Mouse (Mus musculus): ENCODE results near the gene Bpifa5. TPM values are rescaled to one million over a fixed set of nuclear protein-coding genes. Genes with fewer than 3 reads are reported as not detected.

Bpifa5 gene
- total and polyA plus RNA-seq, 2 experiments from 2014 or later: not detected

GRCm38 (mm10) chr2:154187468-154187867, 25.1 kb downstream of the Bpifa5 start:
- H3K4me3 ChIP-seq (ENCODE audit: low read depth, low read length): no peak overlapping the region
- H3K27me3 ChIP-seq (ENCODE audit: insufficient read depth, low read length): no peaks in the 10 kb centered on the region
- H3K9me3 ChIP-seq (ENCODE audit: low read length): no peaks in the 10 kb centered on the region
- no peaks in the 10 kb centered on the region for H3K36me3 ChIP-seq (ENCODE audit: insufficient read depth)
- WGBS: 48% methylated on average over 5 of the region's 5 CpGs
- no peaks in the 10 kb centered on the region for H3K4me1 ChIP-seq (ENCODE audit: insufficient read depth)
- H3K27ac ChIP-seq (ENCODE audit: low read depth, low read length): no peak overlapping the region
- DNase-seq (no peak), ATAC-seq (no peak)
- TF ChIP-seq CTCF (IDR thresholded peaks at IDR 0.05; ENCODE audit: low read depth): peak; percentile 38
- no peak overlapping the region for H3K9ac ChIP-seq
- no peak overlapping the region for H3K4me2 ChIP-seq (ENCODE audit: low read depth)

- Histone ChIP-seq H3K4me1 (ENCODE audit: insufficient read depth) (no peaks in the 10 kb centered on the region), H3K27me3 (ENCODE audit: insufficient read depth, low read length) (no peaks in the 10 kb centered on the region), H3K9me3 (ENCODE audit: low read length) (no peaks in the 10 kb centered on the region), H3K36me3 (ENCODE audit: insufficient read depth) (no peaks in the 10 kb centered on the region), H3K4me2 (ENCODE audit: low read depth) (no peak overlapping the region), H3K4me3 (ENCODE audit: low read depth, low read length) (no peak overlapping the region), H3K27ac (ENCODE audit: low read depth, low read length) (no peak overlapping the region), H3K9ac (no peak overlapping the region)
- WGBS: 85% methylated on average over 7 of the region's 7 CpGs
- ATAC-seq: no peak
- no peak for DNase-seq
- no peak for TF ChIP-seq CTCF (IDR thresholded peaks at IDR 0.05; ENCODE audit: low read depth)
These were observed 27.5 kb downstream of the Bpifa5 start for GRCm38 (mm10) chr2:154189877-154190434.

DNA sequence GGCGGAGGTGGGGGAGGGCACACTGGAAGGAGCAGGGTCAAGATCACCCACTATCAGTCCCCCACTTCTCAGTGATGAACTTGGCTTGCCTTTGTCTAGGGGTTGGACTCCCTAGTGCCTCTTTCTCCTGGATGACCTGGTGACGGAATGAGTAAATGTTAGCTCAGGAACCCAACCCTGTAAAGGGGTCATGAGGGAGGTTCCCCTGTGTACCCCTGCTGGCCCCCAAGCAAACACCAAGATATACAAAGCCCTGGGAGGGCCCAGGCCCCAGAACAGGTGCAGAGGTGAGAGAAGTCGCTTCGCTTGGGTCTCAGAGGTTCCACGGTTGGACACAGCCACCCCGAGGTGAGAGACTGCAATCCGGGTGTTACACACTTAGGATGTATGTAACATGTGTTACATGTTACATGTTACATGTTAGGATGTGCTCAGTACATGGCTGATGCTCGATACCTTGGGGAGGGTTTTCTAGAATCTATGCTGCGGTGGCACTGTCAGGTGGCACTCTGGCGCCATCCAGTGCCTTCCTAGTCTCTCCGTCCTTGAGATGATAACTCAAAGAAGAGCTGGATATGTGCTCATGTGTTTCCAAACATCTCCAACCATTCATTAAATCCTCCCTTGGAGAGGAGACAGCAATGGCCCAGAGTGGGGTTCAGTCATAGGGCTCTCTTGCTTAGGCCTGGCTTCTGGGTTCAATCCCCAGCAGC, 28.3 kb downstream of the Bpifa5 start, which contains the start of gene Bpifb1:
TSS of gene Bpifb1 (plus strand) at position 273 of the 713 bp plus-strand sequence.
- DNase-seq (peak; percentile 16), ATAC-seq (no peak)
- Histone ChIP-seq H3K4me2 (ENCODE audit: low read depth) (no peak within 1 kb of the TSS), H3K36me3 (ENCODE audit: insufficient read depth) (no peaks in the 10 kb centered on the region), H3K27me3 (ENCODE audit: insufficient read depth, low read length) (no peaks in the 10 kb centered on the region), H3K9me3 (ENCODE audit: low read length) (no peaks in the 10 kb centered on the region), H3K27ac (ENCODE audit: low read depth, low read length) (no peak within 1 kb of the TSS), H3K4me3 (ENCODE audit: low read depth, low read length) (no peak within 1 kb of the TSS), H3K4me1 (ENCODE audit: insufficient read depth) (no peaks in the 10 kb centered on the region), H3K9ac (no peak within 1 kb of the TSS)
- WGBS: 85% methylated on average over 11 of the region's 11 CpGs
- TF ChIP-seq CTCF (IDR thresholded peaks at IDR 0.05; ENCODE audit: low read depth): peak; percentile 46

- Histone ChIP-seq H3K36me3 (ENCODE audit: insufficient read depth) (no peaks in the 10 kb centered on the region), H3K4me1 (ENCODE audit: insufficient read depth) (no peaks in the 10 kb centered on the region), H3K4me3 (ENCODE audit: low read depth, low read length) (no peak overlapping the region), H3K9ac (no peak overlapping the region), H3K27me3 (ENCODE audit: insufficient read depth, low read length) (no peaks in the 10 kb centered on the region), H3K27ac (ENCODE audit: low read depth, low read length) (no peak overlapping the region), H3K4me2 (ENCODE audit: low read depth) (no peak overlapping the region), H3K9me3 (ENCODE audit: low read length) (no peaks in the 10 kb centered on the region)
- no peak for DNase-seq
- ATAC-seq: no peak
- no peak for TF ChIP-seq CTCF (IDR thresholded peaks at IDR 0.05; ENCODE audit: low read depth)
- WGBS: 73% methylated on average over 2 of the region's 2 CpGs
These were observed 29.7 kb downstream of the Bpifa5 start for GRCm38 (mm10) chr2:154192141-154192540.

DNA sequence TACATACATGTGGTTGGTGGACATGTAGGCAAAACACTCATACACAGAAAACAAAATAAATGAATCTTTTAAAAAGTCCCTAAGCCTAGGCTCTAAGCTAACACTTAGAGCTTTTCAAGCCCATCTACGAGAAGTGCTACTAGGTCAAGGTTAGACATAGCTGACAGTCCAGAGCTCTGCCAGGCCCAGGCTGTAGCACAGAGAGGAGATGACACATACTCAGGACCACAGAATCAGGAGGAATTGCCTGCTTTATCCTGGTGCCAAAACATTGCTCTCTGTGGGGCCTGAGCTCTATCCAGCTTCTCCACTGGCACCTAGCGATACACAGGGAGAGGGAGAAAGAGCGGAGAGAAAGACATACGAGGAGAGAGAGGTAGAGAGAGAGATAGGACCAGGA, 30.7 kb downstream of the Bpifa5 start:
- no peaks in the 10 kb centered on the region for H3K27me3 ChIP-seq (ENCODE audit: insufficient read depth, low read length)
- H3K4me2 ChIP-seq (ENCODE audit: low read depth): no peak overlapping the region
- no peaks in the 10 kb centered on the region for H3K36me3 ChIP-seq (ENCODE audit: insufficient read depth)
- no peak overlapping the region for H3K27ac ChIP-seq (ENCODE audit: low read depth, low read length)
- DNase-seq (no peak), ATAC-seq (no peak)
- H3K4me1 ChIP-seq (ENCODE audit: insufficient read depth): no peaks in the 10 kb centered on the region
- no peak overlapping the region for H3K4me3 ChIP-seq (ENCODE audit: low read depth, low read length)
- H3K9ac ChIP-seq: no peak overlapping the region
- WGBS: 91% methylated on average over 4 of the region's 4 CpGs
- TF ChIP-seq CTCF (IDR thresholded peaks at IDR 0.05; ENCODE audit: low read depth): no peak
- H3K9me3 ChIP-seq (ENCODE audit: low read length): no peaks in the 10 kb centered on the region

GRCm38 (mm10) chr2:154193994-154194504, 31.6 kb downstream of the Bpifa5 start:
- 56% methylated on average over 5 of the region's 5 CpGs for WGBS
- no peak for ATAC-seq
- no peak for TF ChIP-seq CTCF (IDR thresholded peaks at IDR 0.05; ENCODE audit: low read depth)

GRCm38 (mm10) chr2:154197036-154197435, 34.6 kb downstream of the Bpifa5 start:
- ATAC-seq (no peak), DNase-seq (no peak)
- no peak overlapping the region for H3K4me3 ChIP-seq (ENCODE audit: low read depth, low read length)
- H3K27ac ChIP-seq (ENCODE audit: low read depth, low read length): no peak overlapping the region
- H3K4me1 ChIP-seq (ENCODE audit: insufficient read depth): no peaks in the 10 kb centered on the region
- WGBS: 91% methylated on average over 9 of the region's 9 CpGs
- no peaks in the 10 kb centered on the region for H3K27me3 ChIP-seq (ENCODE audit: insufficient read depth, low read length)
- H3K9me3 ChIP-seq (ENCODE audit: low read length): no peaks in the 10 kb centered on the region
- H3K4me2 ChIP-seq (ENCODE audit: low read depth): no peak overlapping the region
- TF ChIP-seq CTCF (IDR thresholded peaks at IDR 0.05; ENCODE audit: low read depth): no peak
- H3K36me3 ChIP-seq (ENCODE audit: insufficient read depth): no peaks in the 10 kb centered on the region
- H3K9ac ChIP-seq: no peak overlapping the region

More at GRCm38 (mm10) chr2:154193994-154194504, 31.6 kb downstream of the Bpifa5 start:
- no peaks in the 10 kb centered on the region for H3K9me3 ChIP-seq (ENCODE audit: low read length)
- DNase-seq: no peak
- no peak overlapping the region for H3K4me3 ChIP-seq (ENCODE audit: low read depth, low read length)
- no peaks in the 10 kb centered on the region for H3K36me3 ChIP-seq (ENCODE audit: insufficient read depth)
- no peaks in the 10 kb centered on the region for H3K27me3 ChIP-seq (ENCODE audit: insufficient read depth, low read length)
- no peak overlapping the region for H3K27ac ChIP-seq (ENCODE audit: low read depth, low read length)
- H3K4me1 ChIP-seq (ENCODE audit: insufficient read depth): no peaks in the 10 kb centered on the region
- no peak overlapping the region for H3K4me2 ChIP-seq (ENCODE audit: low read depth)
- H3K9ac ChIP-seq: no peak overlapping the region

Measured in forebrain, postnatal 0 days (tissue).